Mouse (Mus musculus): ENCODE data around the gene Ube2j1. TPM values are rescaled to one million over a fixed set of nuclear protein-coding genes. Genes with fewer than 3 reads are reported as not detected.

Ube2j1 gene
- polyA plus RNA-seq, 1 experiment from 2014 or later: 43.8 TPM

GRCm38 (mm10) chr4:33075776-33076524 lies 44.7 kb downstream of the Ube2j1 start:
- ATAC-seq (ENCODE audit: low FRiP score, low TSS enrichment): no peak
- Histone ChIP-seq H3K4me2 (replicated peaks; ENCODE audit: low read depth, low read length) (no peak overlapping the region), H3K27ac (ENCODE audit: low read length) (no peak overlapping the region), H3K4me1 (ENCODE audit: insufficient read depth, low read length) (0 out of 2 replicates have a peak, but pooled peaks cover 5% of the 10 kb centered on the region), H3K27me3 (ENCODE audit: insufficient read depth, low read length) (no peaks in the 10 kb centered on the region), H3K9ac (replicated peaks; ENCODE audit: low read length) (no peak overlapping the region), H3K36me3 (ENCODE audit: insufficient read depth, low read length) (no peaks in the 10 kb centered on the region), H3K4me3 (ENCODE audit: low read length) (no peak overlapping the region), H3K9me3 (ENCODE audit: low read length) (no peaks in the 10 kb centered on the region; the same call in 1 of the 2 replicates)
- WGBS: 88% methylated on average over 5 of the region's 5 CpGs

- Histone ChIP-seq H3K4me3 (ENCODE audit: low read length) (no peak overlapping the region), H3K27me3 (ENCODE audit: insufficient read depth, low read length) (no peaks in the 10 kb centered on the region), H3K4me2 (replicated peaks; ENCODE audit: low read depth, low read length) (no peak overlapping the region), H3K36me3 (ENCODE audit: insufficient read depth, low read length) (no peaks in the 10 kb centered on the region), H3K4me1 (ENCODE audit: insufficient read depth, low read length) (0 out of 2 replicates have a peak, but pooled peaks cover 5% of the 10 kb centered on the region), H3K9me3 (ENCODE audit: low read length) (no peaks in the 10 kb centered on the region; the same call in 1 of the 2 replicates), H3K9ac (replicated peaks; ENCODE audit: low read length) (no peak overlapping the region), H3K27ac (ENCODE audit: low read length) (no peak overlapping the region)
- ATAC-seq (ENCODE audit: low FRiP score, low TSS enrichment): peak; percentile 25
- 70% methylated on average over 11 of the region's 11 CpGs for WGBS
Observed at GRCm38 (mm10) chr4:33077161-33077560, 45.9 kb downstream of the Ube2j1 start.

- Histone ChIP-seq H3K27me3 (ENCODE audit: insufficient read depth, low read length) (no peaks in the 10 kb centered on the region), H3K4me1 (ENCODE audit: insufficient read depth, low read length) (0 out of 2 replicates have a peak, but pooled peaks cover 5% of the 10 kb centered on the region), H3K4me2 (replicated peaks; ENCODE audit: low read depth, low read length) (no peak overlapping the region), H3K27ac (ENCODE audit: low read length) (no peak overlapping the region), H3K9ac (replicated peaks; ENCODE audit: low read length) (no peak overlapping the region), H3K9me3 (ENCODE audit: low read length) (no peaks in the 10 kb centered on the region; the same call in 1 of the 2 replicates), H3K36me3 (ENCODE audit: insufficient read depth, low read length) (no peaks in the 10 kb centered on the region), H3K4me3 (ENCODE audit: low read length) (no peak overlapping the region)
- WGBS: 24% methylated on average over 8 of the region's 8 CpGs
- ATAC-seq (ENCODE audit: low FRiP score, low TSS enrichment): peak; percentile 39; the same call in 1 of the 2 replicates
Observed at GRCm38 (mm10) chr4:33077724-33078123, 46.5 kb downstream of the Ube2j1 start.

- H3K4me2 ChIP-seq (replicated peaks; ENCODE audit: low read depth, low read length): no peak overlapping the region
- H3K9ac ChIP-seq (replicated peaks; ENCODE audit: low read length): no peak overlapping the region
- H3K9me3 ChIP-seq (ENCODE audit: low read length): no peaks in the 10 kb centered on the region; the same call in 1 of the 2 replicates
- no peak overlapping the region for H3K4me3 ChIP-seq (ENCODE audit: low read length)
- WGBS: 80% methylated on average over 3 of the region's 3 CpGs
- no peaks in the 10 kb centered on the region for H3K27me3 ChIP-seq (ENCODE audit: insufficient read depth, low read length)
- H3K4me1 ChIP-seq (ENCODE audit: insufficient read depth, low read length): 0 out of 2 replicates have a peak, but pooled peaks cover 5% of the 10 kb centered on the region
- ATAC-seq (ENCODE audit: low FRiP score, low TSS enrichment): no peak
- H3K36me3 ChIP-seq (ENCODE audit: insufficient read depth, low read length): no peaks in the 10 kb centered on the region
- no peak overlapping the region for H3K27ac ChIP-seq (ENCODE audit: low read length)
Observed at GRCm38 (mm10) chr4:33078492-33078891, 47.3 kb downstream of the Ube2j1 start.

GRCm38 (mm10) chr4:33099118-33099694 lies 68.0 kb downstream of the Ube2j1 start:
- no peaks in the 10 kb centered on the region for H3K36me3 ChIP-seq (ENCODE audit: insufficient read depth, low read length)
- H3K4me2 ChIP-seq (replicated peaks; ENCODE audit: low read depth, low read length): no peak overlapping the region
- no peaks in the 10 kb centered on the region for H3K27me3 ChIP-seq (ENCODE audit: insufficient read depth, low read length)
- no peak overlapping the region for H3K9ac ChIP-seq (replicated peaks; ENCODE audit: low read length)
- no peak overlapping the region for H3K4me3 ChIP-seq (ENCODE audit: low read length)
- ATAC-seq (ENCODE audit: low FRiP score, low TSS enrichment): no peak
- H3K4me1 ChIP-seq (ENCODE audit: insufficient read depth, low read length): no peaks in the 10 kb centered on the region
- no peaks in the 10 kb centered on the region for H3K9me3 ChIP-seq (ENCODE audit: low read length)
- no peak overlapping the region for H3K27ac ChIP-seq (ENCODE audit: low read length)
- WGBS: 84% methylated on average over 6 of the region's 6 CpGs

Other genes starting within 250 kb of the Ube2j1 start
- 99.7 and 110 TPM in 2 replicates for gene Lyrm2, start 231.2 kb upstream of the Ube2j1 start, polyA plus RNA-seq (2015; fragmentation: Nextera tagmentation; extraction: Ambion mirVana)
- 13.8 and 15.4 TPM in 2 replicates for gene Ankrd6, start 80.6 kb upstream of the Ube2j1 start, polyA plus RNA-seq (2015; fragmentation: Nextera tagmentation; extraction: Ambion mirVana)
- gene Rragd, start 48.4 kb upstream of the Ube2j1 start, polyA plus RNA-seq (2015; fragmentation: Nextera tagmentation; extraction: Ambion mirVana): 16.0 and 22.0 TPM in 2 replicates
- 0.17 and 0.29 TPM in 2 replicates for gene Gabrr2, start 31.6 kb downstream of the Ube2j1 start, polyA plus RNA-seq (2015; fragmentation: Nextera tagmentation; extraction: Ambion mirVana)
- gene Gabrr1, start 101.1 kb downstream of the Ube2j1 start, polyA plus RNA-seq (2015; fragmentation: Nextera tagmentation; extraction: Ambion mirVana): not detected in 2 replicates
- gene Pm20d2, start 158.3 kb downstream of the Ube2j1 start, polyA plus RNA-seq (2015; fragmentation: Nextera tagmentation; extraction: Ambion mirVana): 0.60 and 1.2 TPM in 2 replicates
- 5.0 and 5.5 TPM in 2 replicates for gene Srsf12, start 177.6 kb downstream of the Ube2j1 start, polyA plus RNA-seq (2015; fragmentation: Nextera tagmentation; extraction: Ambion mirVana)

Data from kidney, embryonic 16.5 days (tissue).